Comparison of ENCODE assay signal across 1 mouse cellular context in the genomic region with DNA sequence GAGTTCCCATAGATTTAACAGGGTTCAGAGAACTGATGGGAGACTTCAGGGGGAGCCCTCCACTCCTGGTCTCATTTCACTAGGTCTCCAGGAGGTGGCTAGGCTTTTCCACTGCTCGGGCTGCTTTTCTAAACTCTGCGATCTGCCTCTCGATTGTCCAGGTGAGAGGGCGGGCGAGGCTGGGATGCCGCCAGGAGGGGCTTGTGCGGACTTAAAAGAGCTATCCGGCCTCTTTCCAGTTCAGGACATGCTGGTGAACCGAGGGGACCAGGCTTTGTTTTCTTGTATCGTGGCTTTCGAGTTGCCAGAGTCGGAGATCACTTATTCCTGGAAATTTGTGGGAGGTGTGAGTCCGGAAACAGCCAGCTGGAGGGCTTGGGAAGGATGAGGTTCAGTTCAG.
TF ChIP-seq lines count a peak whose summit lies in the region.

No protein-coding gene starts in this region.

TF ChIP-seq in ES-E14, 5 proteins besides CTCF, POLR2A, EP300 and RAD21 (continued from another document):
- no peak for TF ChIP-seq HCFC1 (IDR thresholded peaks at IDR 0.05; ENCODE audit: borderline replicate concordance, insufficient read depth, low read length)
TF ChIP-seq in ES-E14: peak in this region for 0.
